Mouse (Mus musculus): ENCODE data around the gene Alox12.
A peak's percentile ranks its signal among the peaks of the same experiment; 100 is the strongest.

Gene Alox12

GRCm38 (mm10) chr11:70254931-70255531, at the start of gene Alox12:
Gene Alox12, minus strand, starts transcription at chr11:70255353.
- DNase-seq (ENCODE audit: low spot score in 2 of 2): no peak

DNA sequence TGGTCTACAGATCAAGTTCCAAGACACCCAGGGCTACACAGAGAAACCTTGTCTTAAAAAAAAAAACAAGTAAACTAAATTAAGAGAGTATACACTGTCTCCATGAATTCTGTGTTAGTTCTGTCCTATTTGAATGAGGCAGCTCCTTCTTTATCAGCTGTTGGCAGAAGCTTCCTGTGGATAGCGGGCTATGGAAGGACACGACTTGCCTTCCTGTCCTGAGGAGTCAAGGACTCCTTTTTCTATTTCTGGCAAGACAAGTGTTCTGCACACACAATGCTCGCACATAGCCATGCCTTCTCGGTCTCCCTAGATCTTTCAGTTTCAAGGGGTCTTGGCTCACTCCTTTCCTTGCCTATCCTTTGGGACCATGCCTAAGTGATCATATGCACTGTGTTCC, 47.1 kb upstream of the Alox12 start:
- DNase-seq (ENCODE audit: low spot score in 2 of 2): no peak

DNA sequence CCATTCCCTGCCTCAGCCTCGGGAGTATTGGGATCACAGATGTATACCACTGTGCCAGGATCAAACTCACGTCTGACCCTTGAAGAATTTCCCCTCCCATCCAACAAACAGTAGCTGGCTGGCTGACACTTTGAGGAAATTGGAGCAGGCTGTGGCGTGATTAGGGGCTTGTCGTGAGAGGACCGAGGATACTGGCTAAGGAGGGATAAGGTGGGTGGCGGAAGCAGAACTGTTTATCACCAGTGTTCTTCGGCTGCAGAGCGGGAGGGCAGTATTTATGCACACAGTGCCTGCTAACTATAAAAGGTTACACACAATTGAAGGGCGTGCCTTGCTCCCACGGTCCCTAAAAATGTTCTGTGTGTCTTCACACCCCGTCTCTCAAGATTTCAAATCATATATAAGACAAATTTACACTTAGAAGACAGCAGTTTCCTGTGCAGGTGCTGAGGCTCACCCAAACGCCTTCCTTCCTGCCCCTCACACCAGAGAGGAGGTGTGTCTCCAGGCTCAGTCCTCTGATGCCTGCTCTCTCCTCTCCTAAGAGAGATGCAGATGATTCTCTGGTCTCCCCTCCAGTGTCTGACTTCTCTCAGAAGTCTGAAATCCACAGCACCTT, 42.8 kb upstream of the Alox12 start:
- DNase-seq (ENCODE audit: low spot score in 2 of 2): no peak

- DNase-seq (ENCODE audit: low spot score in 2 of 2): no peak
These were observed 42.3 kb upstream of the Alox12 start for GRCm38 (mm10) chr11:70297405-70297804.

DNA sequence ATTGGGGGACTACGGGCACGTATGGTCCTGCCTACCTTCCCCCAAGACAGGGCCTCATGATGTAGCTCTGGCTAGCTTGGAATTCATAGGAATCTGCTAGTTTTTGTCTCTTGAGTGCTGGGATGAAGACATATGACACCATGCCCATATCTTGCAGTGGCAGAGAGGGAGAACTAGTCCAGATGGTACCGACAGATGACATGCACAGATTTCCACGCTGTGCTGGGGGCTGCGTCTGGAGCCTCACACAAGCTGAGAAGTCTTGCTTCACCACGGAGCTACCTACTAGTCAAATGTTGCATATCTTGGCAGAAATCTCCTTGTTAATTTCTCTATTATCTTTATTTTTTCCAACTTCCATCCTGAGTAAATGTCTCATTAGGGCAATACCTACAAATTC, 38.7 kb upstream of the Alox12 start:
- peak; percentile 49 to 74 for DNase-seq (ENCODE audit: low spot score in 2 of 2)

DNA sequence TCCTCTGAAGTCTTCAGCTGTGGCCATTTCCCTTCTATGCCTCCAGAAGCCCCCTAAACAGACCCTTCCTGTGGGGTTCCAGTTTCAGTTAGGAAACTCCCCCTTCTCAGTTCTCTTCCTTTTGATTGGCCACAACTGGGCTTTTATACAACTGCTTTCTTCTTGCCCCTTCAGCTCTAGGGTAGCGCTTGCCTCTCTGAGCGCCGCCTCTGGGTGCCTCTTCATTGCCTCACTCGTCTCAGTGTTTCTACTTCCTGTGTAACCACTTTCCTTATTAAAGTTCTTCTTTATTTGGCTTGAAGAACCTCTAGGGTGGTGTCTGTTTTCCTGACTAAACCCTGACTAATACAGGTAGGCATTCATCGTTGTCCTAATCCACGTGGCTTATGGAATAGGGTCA, 36.1 kb upstream of the Alox12 start:
- no peak for DNase-seq (ENCODE audit: low spot score in 2 of 2)

GRCm38 (mm10) chr11:70289236-70289635, 34.1 kb upstream of the Alox12 start:
- peak; percentile 63 to 65 for DNase-seq (ENCODE audit: low spot score in 2 of 2)

DNA sequence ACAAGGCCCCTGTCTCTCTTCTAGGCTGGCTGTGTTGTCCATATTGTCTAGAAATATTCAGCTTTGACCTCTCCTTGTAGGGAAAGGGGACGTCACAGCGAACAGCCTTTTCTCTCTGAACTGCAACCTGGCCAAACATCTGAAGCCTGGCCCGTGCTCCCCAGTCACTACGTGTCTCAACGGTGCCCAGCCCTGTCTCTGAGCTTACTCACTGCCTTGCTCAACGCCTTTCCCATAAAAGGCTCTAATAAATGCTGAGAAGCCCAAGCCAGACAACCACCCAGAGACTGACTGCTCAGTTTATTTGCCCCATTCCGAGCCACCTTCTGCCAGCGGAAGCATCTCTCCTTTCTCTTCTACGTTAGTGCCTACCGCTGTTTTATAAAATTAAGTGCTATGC, 32.9 kb upstream of the Alox12 start:
- no peak for DNase-seq (ENCODE audit: low spot score in 2 of 2)

DNA sequence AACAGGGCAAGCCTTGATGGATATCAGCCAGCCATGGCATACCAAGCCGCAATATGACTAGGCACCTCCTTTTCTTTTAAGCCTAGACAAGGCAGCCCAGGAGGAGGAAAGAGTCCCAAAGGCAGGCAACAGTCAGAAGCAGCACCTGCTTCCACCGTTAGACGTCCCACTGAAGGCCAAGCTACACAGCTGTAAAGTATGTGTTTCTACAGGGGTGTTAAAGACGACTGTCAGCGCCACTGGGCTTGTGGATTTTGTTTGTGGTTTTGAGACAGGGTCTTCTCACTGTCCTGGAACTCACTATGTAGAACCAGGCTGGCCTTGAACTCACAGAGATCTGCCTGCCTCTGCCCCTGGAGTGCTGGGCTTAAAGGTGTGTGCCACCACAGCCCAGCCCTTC, 30.5 kb upstream of the Alox12 start:
- DNase-seq (ENCODE audit: low spot score in 2 of 2): no peak

DNA sequence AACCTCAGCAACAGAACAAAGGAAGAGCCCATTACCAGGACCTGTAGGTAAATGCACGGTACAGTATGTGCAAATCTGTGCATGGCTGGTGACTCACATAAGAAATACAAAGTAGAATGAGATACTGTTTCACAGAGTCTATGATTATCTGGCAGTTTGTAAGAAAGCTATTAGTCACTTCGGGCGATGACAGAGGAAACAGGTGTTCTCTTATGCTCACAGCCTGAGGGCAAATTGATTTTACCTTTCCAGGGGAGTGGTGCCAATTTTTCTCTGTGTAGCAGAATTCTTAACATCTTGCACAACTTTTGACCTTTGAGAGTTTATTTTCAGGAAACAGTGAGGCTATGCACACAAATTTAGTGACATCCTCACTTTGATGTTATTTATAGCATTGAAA, 29.6 kb upstream of the Alox12 start:
- DNase-seq (ENCODE audit: low spot score in 2 of 2): no peak

DNA sequence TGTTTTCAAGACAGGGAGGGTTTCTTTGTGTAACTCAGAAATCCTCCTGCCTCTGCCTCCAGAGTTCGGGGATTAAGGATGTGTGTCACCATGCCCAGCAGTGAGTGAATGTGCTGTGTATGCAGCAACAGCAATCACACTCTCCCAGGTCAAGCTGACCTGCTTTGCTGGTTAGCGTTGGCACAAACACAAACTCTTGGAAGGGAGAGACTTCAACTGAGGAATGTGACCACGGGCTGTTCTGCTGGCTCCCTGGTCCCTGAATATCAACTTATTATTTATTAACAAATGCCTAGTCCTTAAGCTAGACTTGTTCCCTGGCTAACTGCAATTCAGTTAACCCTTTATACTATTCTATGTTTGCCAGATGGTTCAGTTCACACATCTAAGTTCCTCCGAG, 28.5 kb upstream of the Alox12 start:
- no peak for DNase-seq (ENCODE audit: low spot score in 2 of 2)

DNA sequence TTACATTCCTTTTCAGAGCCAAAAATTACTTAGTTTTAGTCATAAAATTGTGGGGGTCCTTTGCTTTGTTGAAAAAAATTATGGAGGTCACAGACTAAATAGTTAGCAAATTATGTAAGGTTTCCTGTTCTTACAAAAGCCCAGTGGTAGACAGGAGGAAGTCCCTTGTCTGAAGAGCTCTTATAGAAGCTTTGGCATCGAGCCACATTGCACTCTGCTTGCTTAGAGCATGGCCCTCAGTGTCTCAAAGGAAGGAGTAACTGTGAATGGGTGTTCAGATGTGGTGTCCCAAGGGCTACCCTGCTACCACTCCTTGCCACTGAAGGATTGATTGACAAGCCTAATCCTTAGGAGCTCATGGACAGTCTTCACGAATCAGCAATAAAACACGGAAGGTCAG, 25.3 kb upstream of the Alox12 start:
- DNase-seq (ENCODE audit: low spot score in 2 of 2): peak; percentile 41 to 49

DNA sequence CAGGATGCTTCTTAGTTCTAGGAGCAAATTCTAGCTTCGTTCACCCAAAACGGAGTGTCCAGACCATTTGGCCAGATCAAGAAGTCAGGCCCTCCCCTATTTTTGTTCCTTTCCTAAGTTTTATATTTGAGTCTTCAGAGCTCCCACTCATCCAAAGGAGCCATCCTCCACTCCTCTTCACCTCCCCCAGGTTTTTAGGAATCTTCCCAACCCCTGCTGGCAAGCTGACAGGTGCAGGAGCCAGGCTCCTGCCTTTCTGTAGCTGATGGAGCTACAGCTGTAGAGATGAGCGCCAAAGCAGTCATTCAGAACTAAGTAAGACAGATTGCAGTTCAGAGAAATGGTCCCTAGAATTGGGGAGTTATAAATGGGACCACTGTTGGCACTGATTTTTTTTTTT, 23.8 kb upstream of the Alox12 start:
- DNase-seq (ENCODE audit: low spot score in 2 of 2): no peak

GRCm38 (mm10) chr11:70271641-70272040, 16.5 kb upstream of the Alox12 start:
- no peak for DNase-seq (ENCODE audit: low spot score in 2 of 2)

- no peak for DNase-seq (ENCODE audit: low spot score in 2 of 2)
These were observed 11.3 kb upstream of the Alox12 start for GRCm38 (mm10) chr11:70266405-70266804.

GRCm38 (mm10) chr11:70265819-70266218, 10.7 kb upstream of the Alox12 start:
- DNase-seq (ENCODE audit: low spot score in 2 of 2): no peak

GRCm38 (mm10) chr11:70265252-70265651, 10.1 kb upstream of the Alox12 start:
- DNase-seq (ENCODE audit: low spot score in 2 of 2): no peak

- no peak for DNase-seq (ENCODE audit: low spot score in 2 of 2)
These were observed 3.9 kb upstream of the Alox12 start for GRCm38 (mm10) chr11:70259035-70259434.

DNA sequence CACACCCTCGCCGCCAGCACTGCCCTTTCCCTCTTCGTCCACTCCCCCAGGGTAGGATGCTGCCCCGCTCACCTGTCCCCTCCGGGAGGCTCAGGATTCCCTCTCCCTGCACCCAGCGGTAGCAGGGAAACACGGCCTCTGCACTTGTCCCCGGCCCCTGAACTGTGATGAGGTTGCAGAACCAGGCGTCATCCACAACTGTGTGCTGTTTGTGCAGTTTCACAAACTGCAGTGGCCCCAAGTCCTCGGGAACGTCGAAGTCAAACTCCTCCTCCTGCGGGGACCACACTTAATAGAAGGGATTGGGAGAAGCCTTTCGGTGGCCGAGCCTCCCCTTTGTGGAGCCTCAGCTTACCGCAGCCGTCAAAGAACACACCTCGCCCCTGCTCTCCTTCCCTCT, 816 bp downstream of the Alox12 start:
- no peak for DNase-seq (ENCODE audit: low spot score in 2 of 2)

GRCm38 (mm10) chr11:70251853-70252252, 3.3 kb downstream of the Alox12 start:
- no peak for DNase-seq (ENCODE audit: low spot score in 2 of 2)

- DNase-seq (ENCODE audit: low spot score in 2 of 2): no peak
These were observed 5.0 kb downstream of the Alox12 start for GRCm38 (mm10) chr11:70250150-70250549.

DNA sequence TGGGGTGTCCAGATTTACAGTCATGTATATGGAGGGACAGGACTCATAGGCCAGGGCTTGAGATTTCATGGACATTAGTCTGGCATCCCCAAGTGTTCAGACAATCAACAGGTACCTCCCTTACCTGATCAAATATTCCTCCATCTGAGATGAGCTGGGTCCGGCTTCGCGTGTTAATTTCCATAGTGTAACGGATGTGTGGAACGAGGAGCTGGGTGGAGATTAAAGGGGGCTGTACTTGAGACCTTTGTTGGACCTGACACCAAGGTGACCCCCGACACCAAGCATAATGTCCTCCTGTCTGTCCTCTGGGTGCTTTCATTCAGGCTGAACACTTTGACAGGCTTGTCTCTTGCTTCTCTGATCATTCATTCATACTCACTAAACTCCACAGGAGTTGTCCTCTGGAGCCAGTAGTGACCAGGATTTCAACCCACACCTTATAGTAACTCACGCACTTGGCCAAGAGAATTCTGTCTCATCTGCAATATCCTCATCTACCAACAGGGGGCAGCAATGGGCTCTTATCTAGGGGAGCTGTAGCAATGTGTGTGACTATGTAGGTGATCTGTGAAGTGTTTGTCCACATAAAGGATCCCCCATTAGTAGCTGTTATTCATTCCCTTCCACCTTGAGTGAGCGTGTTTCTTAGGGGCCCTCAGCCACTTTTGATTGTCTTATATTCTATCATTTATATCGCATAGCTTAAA, 7.9 kb downstream of the Alox12 start:
- DNase-seq (ENCODE audit: low spot score in 2 of 2): peak in 1 of 2 experiments; percentile 60

DNA sequence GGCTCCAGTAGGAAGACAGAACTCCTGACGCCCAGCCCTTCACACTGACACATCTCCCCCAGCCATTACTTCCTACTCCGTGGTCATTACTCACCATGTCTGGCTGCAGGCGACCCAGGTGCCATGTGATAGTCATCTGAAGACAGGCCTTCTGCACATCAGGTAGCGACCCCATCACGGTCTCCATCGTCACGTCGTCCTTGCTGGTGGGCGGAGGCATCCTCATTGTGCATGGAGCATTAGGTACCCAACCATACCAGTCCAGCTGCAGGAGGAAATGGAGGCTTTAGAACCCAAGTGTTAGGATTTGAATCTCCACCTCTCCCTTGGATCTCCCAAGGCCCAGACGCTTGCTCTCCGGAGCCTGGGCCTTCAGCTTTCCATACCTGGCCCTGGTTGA, 12.6 kb downstream of the Alox12 start:
- DNase-seq (ENCODE audit: low spot score in 2 of 2): no peak

Measured in right cerebral cortex, postnatal 10 days (tissue).